Mouse (Mus musculus): Measurements from ENCODE around the gene Slc26a5. TPM values are rescaled to one million over a fixed set of nuclear protein-coding genes. Genes with fewer than 3 reads are reported as not detected.
A peak's percentile ranks its signal among the peaks of the same experiment; 100 is the strongest.

Gene Slc26a5
- polyA plus RNA-seq (2016; fragmentation: Nextera tagmentation; extraction: Ambion mirVana), result 0.05 TPM in 1 of 2 replicates, not detected in the other

DNA sequence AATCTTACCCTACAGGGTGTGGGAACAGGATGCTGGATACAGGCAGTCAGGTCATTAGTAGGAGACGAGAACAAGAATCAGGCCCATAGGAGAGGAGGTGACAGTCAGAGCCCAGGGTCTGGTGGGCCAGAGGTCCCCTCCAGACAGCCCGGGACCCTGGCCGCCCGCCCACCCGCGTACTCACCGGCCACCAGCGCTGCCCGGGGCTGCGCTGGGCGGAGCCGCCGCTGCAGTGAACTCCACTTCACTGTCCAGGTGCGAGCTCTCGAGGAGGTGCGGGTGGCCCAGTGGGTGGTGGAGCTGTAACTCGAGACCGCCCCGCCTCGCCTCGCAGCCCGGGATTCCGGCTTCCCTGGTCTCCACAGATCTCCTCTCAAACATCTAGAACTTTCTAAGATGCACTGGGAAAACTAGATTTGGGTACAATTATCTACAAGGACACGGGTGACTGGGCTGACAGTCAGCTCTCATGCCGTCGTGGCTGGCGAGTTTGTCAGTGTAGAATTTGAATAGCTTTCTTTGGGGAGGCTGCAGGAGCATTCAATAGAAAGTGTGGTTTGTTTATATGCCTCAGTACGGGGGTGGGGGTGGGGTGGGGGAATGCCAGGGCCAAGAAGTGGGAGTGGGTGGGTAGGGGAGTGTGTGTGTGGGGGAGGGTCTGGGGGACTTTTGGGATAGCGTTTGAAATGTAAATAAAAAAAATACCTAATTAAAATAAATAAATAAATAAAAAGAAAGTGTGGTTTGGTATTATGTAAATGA, at the start of gene Slc26a5:
TSS of gene Slc26a5 (minus strand) at position 259 of the 762 bp plus-strand sequence.
- WGBS, result 1% methylated on average over 29 of the region's 29 CpGs
- peak within 1 kb of the TSS; percentile 45 for H3K4me3 ChIP-seq
- peak; percentile 69 for DNase-seq (ENCODE audit: low spot score)
- no peak within 1 kb of the TSS; the same call in 1 of the 2 replicates for H3K27ac ChIP-seq
- H3K36me3 ChIP-seq, result no peaks in the 10 kb centered on the region
- no peaks in the 10 kb centered on the region for H3K9me3 ChIP-seq (replicated peaks)
- H3K4me1 ChIP-seq, result peaks cover 17% of the 10 kb centered on the region
- peaks cover 12% of the 10 kb centered on the region for H3K27me3 ChIP-seq (ENCODE audit: low read depth, poor library complexity, severe bottlenecking)

DNA sequence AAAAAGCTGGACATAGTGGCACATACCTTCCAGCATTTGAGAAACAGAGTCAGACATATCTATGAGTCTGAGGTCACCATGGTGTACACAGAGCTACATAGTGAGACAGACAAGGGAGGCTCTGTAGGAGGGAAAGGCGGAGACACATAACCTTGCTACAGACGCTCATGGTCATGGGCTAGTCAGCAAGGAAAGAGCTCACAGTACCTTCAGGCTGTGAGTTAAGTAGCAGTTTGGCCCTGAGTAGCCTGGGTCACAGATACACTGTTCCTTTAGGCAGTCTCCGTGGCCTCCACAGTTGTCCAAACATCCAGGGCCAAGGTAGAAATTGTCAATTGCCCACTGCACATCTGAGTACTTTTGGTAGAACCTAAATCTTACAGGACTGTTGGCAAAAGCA, 49.4 kb upstream of the Slc26a5 start:
- peak; percentile 24 for DNase-seq (ENCODE audit: low spot score)

DNA sequence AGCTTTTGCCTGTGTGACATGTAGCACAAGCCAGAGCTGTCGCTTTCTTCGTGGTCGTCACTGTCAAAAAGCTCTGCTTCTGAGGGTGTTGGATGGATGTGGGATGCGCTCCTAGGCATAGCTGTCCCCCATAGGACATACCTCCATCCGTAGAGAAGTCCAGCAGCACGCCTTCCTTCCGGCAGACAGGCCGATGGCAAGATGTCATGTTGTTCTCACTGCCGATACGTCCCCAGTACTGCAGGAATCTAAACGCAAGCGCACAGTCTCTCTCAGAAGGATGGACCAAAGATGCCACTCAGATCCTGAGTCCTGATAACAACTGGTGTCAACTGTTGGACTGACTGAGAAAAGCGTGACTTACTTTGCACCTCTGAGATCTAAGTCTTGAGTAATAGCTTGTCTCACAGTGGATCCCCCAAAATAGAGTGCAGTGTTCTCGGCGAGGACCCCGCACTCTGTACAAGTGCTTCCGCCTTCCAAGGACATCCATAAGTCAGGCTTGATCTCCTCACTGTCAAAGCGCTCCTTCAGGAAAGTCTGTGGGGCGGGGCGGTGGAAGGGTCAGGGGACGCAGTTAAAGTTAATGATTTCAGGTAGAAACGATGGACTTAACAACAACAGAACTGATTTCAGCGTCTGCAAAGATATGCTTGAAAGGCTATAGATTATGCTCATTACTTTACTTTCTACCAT, 47.6 kb upstream of the Slc26a5 start:
- DNase-seq (ENCODE audit: low spot score), result no peak
- no peak overlapping the region for H3K4me3 ChIP-seq
- no peaks in the 10 kb centered on the region for H3K9me3 ChIP-seq (replicated peaks)
- H3K4me1 ChIP-seq, result peaks cover 8% of the 10 kb centered on the region; the same call in 1 of the 2 replicates
- H3K36me3 ChIP-seq, result no peaks in the 10 kb centered on the region
- WGBS, result 84% methylated on average over 23 of the region's 23 CpGs
- H3K27me3 ChIP-seq (ENCODE audit: low read depth, poor library complexity, severe bottlenecking), result no peaks in the 10 kb centered on the region
- H3K27ac ChIP-seq, result no peak overlapping the region

More for the DNA sequence above, 49.4 kb upstream of the Slc26a5 start:
- Histone ChIP-seq H3K9me3 (replicated peaks) (no peaks in the 10 kb centered on the region), H3K4me1 (peaks cover 8% of the 10 kb centered on the region; the same call in 1 of the 2 replicates), H3K4me3 (no peak overlapping the region), H3K27ac (no peak overlapping the region), H3K36me3 (no peaks in the 10 kb centered on the region), H3K27me3 (ENCODE audit: low read depth, poor library complexity, severe bottlenecking) (no peaks in the 10 kb centered on the region)
- 77% methylated on average over 3 of the region's 3 CpGs for whole genome bisulfite sequencing

DNA sequence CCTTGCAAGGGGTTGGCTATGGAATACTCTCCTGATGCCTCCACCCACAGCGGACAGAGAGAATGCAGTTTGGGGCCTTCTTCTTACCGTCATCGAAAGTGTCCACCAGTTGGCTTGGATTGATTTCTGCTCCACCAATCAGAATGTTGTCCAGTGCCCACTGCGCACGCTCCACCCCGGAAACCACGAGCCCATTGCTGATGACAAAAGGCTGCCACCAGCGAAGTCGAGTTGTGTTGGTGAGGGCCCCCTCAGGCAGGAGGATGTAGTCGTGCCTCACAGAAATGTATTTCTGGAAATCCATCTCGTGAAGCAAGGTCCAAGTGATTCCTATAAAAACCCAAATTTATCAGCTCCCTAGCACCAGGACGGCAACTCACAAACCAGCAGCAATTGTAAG, 45.3 kb upstream of the Slc26a5 start:
- 95% methylated on average over 12 of the region's 12 CpGs for WGBS
- peaks cover 8% of the 10 kb centered on the region; the same call in 1 of the 2 replicates for H3K4me1 ChIP-seq
- no peak overlapping the region for H3K27ac ChIP-seq
- no peaks in the 10 kb centered on the region for H3K27me3 ChIP-seq (ENCODE audit: low read depth, poor library complexity, severe bottlenecking)
- H3K36me3 ChIP-seq, result no peaks in the 10 kb centered on the region
- DNase-seq (ENCODE audit: low spot score), result no peak
- H3K4me3 ChIP-seq, result no peak overlapping the region
- H3K9me3 ChIP-seq (replicated peaks), result no peaks in the 10 kb centered on the region

DNA sequence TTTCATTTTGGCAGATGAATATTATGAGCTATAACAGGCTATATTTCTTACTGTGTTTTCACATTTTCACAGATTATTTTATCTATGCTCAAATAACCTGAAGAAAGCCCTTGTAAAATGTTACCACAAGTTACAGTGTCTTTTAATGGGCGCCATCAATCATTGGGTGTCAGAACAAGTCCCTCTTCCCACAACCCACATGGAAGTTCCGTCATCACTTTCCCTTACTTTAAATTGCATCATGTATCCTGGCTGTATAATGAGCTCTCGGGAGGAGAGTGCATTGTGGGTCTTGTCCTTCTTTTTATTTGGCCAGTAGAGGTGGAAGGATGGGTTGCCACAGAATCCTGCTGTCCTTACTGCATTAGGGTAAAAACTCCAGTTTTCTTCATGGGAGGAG, 44.3 kb upstream of the Slc26a5 start:
- WGBS, result 83% methylated on average over 3 of the region's 3 CpGs
- no peaks in the 10 kb centered on the region for H3K27me3 ChIP-seq (ENCODE audit: low read depth, poor library complexity, severe bottlenecking)
- H3K27ac ChIP-seq, result no peak overlapping the region
- peaks cover 6% of the 10 kb centered on the region; the same call in 1 of the 2 replicates for H3K4me1 ChIP-seq
- no peaks in the 10 kb centered on the region for H3K9me3 ChIP-seq (replicated peaks)
- no peak for DNase-seq (ENCODE audit: low spot score)
- H3K36me3 ChIP-seq, result no peaks in the 10 kb centered on the region
- no peak overlapping the region for H3K4me3 ChIP-seq

DNA sequence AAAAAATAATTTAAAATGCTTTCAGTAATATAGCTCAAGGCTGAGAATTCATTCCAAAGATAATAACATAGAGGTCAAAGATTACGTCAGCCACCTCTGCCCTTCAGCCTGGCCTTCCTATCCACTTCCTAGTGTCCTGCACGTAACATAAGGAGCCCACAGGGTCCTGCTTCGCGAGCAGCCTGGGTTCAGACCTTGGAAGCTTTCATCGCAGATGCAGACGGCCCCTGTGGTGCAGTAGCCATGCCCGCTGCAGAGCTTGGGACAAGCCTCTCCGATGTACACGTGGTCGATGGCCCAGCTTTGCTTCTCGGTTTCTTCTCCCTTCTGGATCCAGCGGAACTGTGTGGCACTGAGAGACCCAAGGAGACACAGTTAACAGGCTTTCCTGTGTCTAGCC, 36.0 kb upstream of the Slc26a5 start:
- Histone ChIP-seq H3K27ac (no peak overlapping the region), H3K4me3 (no peak overlapping the region), H3K36me3 (no peaks in the 10 kb centered on the region), H3K27me3 (ENCODE audit: low read depth, poor library complexity, severe bottlenecking) (no peaks in the 10 kb centered on the region), H3K9me3 (replicated peaks) (no peaks in the 10 kb centered on the region), H3K4me1 (0 out of 2 replicates have a peak, but pooled peaks cover 3% of the 10 kb centered on the region)
- DNase-seq (ENCODE audit: low spot score), result no peak
- 74% methylated on average over 12 of the region's 12 CpGs for WGBS

DNA sequence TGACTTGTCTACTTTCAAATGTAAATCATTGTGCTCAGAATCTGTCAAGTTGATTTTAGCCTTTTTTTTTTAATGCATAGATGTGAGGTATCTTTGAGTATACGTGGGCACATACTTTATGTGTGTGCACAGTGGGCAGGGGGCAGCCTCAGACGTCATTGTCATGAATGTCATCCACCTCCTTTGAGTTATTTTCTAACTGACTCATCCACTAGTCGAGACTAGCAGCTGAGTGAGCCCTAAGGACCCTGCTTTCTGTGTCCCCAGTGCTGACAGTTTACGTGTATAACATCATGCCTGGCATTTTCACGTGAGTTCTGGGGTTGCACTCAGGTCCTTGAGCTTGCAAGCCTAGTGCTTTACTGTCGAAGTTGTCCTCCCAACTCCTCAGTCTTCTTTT, 35.5 kb upstream of the Slc26a5 start:
- Histone ChIP-seq H3K36me3 (no peaks in the 10 kb centered on the region), H3K4me3 (no peak overlapping the region), H3K4me1 (0 out of 2 replicates have a peak, but pooled peaks cover 3% of the 10 kb centered on the region), H3K27ac (no peak overlapping the region), H3K9me3 (replicated peaks) (no peaks in the 10 kb centered on the region), H3K27me3 (ENCODE audit: low read depth, poor library complexity, severe bottlenecking) (no peaks in the 10 kb centered on the region)
- no peak for DNase-seq (ENCODE audit: low spot score)
- 81% methylated on average over 6 of the region's 6 CpGs for WGBS

DNA sequence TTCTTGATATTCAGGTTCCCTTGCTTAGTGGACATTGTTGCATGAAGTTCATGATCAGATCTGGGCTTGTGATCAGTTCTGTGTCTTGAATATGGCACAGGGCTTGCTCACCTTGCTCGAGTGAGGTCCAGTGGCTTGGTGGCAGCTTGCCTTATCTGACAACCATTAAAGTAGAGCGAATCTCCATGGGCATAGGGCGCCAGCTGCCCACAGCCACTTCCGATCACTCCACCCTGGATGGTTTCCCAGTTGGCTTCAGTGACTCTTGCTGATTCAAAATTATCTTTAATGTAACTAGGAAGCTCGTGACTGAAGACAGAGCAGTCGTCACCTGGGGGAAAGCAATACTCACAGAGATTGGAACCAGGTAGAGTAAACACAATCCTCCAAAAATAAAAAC, 33.5 kb upstream of the Slc26a5 start:
- DNase-seq (ENCODE audit: low spot score), result no peak
- no peaks in the 10 kb centered on the region for H3K9me3 ChIP-seq (replicated peaks)
- 90% methylated on average over 6 of the region's 6 CpGs for WGBS
- H3K4me3 ChIP-seq, result no peak overlapping the region
- H3K4me1 ChIP-seq, result 0 out of 2 replicates have a peak, but pooled peaks cover 3% of the 10 kb centered on the region
- no peaks in the 10 kb centered on the region for H3K27me3 ChIP-seq (ENCODE audit: low read depth, poor library complexity, severe bottlenecking)
- H3K27ac ChIP-seq, result no peak overlapping the region
- no peaks in the 10 kb centered on the region for H3K36me3 ChIP-seq

DNA sequence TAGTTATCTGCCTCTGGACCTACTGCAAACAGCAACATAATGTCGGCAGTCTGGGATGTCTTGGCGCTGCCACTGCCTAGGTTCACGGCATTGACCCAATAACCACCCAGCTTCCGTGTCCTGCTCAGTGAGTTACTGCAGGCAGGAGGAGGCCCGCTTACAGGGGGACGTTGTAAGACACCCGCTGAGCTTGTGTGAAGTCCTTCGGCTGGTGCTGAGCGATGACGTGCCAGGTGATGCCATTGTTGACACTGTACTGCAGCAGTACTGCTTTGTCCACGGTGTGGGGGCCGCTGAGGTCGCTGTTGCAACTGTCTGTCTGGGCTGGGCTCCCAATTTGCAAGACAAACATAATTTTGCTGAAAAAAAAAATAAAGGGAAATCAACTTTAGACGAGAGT, 31.2 kb upstream of the Slc26a5 start:
- Histone ChIP-seq H3K4me1 (0 out of 2 replicates have a peak, but pooled peaks cover 3% of the 10 kb centered on the region), H3K36me3 (no peaks in the 10 kb centered on the region), H3K27me3 (ENCODE audit: low read depth, poor library complexity, severe bottlenecking) (no peaks in the 10 kb centered on the region), H3K4me3 (no peak overlapping the region), H3K27ac (no peak overlapping the region), H3K9me3 (replicated peaks) (no peaks in the 10 kb centered on the region)
- no peak for DNase-seq (ENCODE audit: low spot score)
- WGBS, result 81% methylated on average over 14 of the region's 14 CpGs

DNA sequence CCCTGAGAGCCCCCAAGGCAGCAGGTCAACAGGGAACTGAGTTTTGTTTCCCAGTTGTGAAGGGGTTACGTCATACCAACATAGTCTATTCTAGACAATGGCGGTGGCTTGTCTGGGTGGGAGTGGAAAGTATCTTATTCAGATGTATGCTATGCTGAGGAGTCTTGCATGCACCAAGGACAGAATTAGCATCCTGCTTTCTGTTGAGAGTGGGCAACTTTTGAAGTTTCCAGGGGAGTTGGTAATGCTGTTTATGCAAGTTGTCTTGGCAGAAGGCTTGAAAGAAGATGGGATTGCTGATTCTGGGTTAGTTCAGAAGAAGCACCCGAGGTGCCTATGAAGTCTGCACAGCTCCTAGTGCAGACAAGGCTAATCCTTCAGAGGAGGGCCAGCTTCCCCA, 28.8 kb upstream of the Slc26a5 start:
- no peaks in the 10 kb centered on the region for H3K27me3 ChIP-seq (ENCODE audit: low read depth, poor library complexity, severe bottlenecking)
- no peak overlapping the region for H3K27ac ChIP-seq
- DNase-seq (ENCODE audit: low spot score), result no peak
- no peaks in the 10 kb centered on the region for H3K9me3 ChIP-seq (replicated peaks)
- no peak overlapping the region for H3K4me3 ChIP-seq
- 90% methylated on average over 3 of the region's 3 CpGs for WGBS
- H3K36me3 ChIP-seq, result no peaks in the 10 kb centered on the region
- no peaks in the 10 kb centered on the region for H3K4me1 ChIP-seq

DNA sequence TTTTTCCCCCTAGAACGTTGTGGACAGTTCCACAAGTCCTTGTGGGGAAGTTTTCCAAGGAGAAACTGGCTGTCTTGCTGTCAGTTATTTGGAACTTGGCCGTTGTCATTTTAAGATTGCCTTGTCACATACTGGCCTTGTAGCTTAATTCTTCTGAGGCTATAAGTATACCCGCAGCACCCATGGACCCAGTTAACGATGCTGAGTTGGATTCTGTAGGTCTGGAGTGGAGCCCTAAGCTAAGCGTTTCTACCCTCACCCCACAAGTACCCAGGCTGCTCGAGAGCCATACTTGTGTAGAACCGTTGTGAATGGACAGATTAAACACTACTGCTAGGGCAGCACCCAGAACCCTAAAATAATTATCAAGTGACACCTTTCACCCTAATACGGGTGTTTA, 1.3 kb upstream of the Slc26a5 start:
- Histone ChIP-seq H3K4me3 (no peak overlapping the region), H3K36me3 (no peaks in the 10 kb centered on the region), H3K27ac (no peak overlapping the region), H3K9me3 (replicated peaks) (no peaks in the 10 kb centered on the region), H3K27me3 (ENCODE audit: low read depth, poor library complexity, severe bottlenecking) (peaks cover 12% of the 10 kb centered on the region), H3K4me1 (peaks cover 17% of the 10 kb centered on the region)
- DNase-seq (ENCODE audit: low spot score), result no peak
- WGBS, result 60% methylated on average over 8 of the region's 8 CpGs

DNA sequence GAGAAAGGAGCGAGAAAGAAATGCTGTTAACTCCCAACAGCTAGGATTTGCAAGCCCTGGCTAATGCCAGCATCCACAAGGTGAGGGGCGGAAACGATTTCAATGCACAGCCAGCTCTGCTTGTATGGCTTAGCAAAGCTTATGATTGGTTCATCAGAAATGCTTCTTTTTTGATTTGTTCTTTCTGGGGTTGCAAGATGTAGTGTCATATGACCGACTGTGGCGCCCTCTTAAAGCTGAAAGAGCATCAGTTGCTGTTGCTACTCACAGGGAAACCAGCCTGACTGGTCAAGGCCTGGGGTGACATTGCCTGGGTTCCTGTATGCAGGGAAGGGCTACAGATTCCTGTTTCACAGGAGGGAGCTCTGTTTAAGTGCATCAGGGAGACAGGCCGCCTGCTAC, 908 bp upstream of the Slc26a5 start:
- Histone ChIP-seq H3K36me3 (no peaks in the 10 kb centered on the region), H3K4me1 (peaks cover 17% of the 10 kb centered on the region), H3K27ac (no peak overlapping the region), H3K4me3 (peak overlapping the region; percentile 45), H3K9me3 (replicated peaks) (no peaks in the 10 kb centered on the region), H3K27me3 (ENCODE audit: low read depth, poor library complexity, severe bottlenecking) (peaks cover 12% of the 10 kb centered on the region)
- DNase-seq (ENCODE audit: low spot score), result peak; percentile 49
- WGBS, result 17% methylated on average over 6 of the region's 6 CpGs

DNA sequence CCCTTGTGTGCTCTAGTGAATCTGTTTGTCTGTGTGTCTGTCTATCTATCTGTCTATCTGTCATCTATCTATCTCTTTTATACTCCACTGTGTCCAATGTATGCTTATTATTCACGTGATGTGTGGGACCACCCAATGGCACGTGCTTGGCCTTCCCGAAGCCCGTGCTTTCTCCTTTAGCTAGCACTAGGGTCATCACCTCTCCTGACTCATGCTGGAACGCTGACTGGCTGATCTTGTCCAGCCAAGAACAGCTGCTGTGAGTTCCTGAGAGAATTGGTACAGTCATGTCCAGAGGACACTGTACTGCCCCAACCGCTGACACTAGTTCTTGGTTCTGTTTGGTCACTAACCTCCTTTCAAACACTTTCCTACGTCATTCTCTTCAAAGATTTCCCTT, 6.8 kb downstream of the Slc26a5 start:
- H3K36me3 ChIP-seq, result no peaks in the 10 kb centered on the region
- WGBS, result 88% methylated on average over 7 of the region's 7 CpGs
- no peak overlapping the region for H3K27ac ChIP-seq
- H3K4me3 ChIP-seq, result no peak overlapping the region
- no peaks in the 10 kb centered on the region for H3K9me3 ChIP-seq (replicated peaks)
- H3K27me3 ChIP-seq (ENCODE audit: low read depth, poor library complexity, severe bottlenecking), result no peaks in the 10 kb centered on the region
- H3K4me1 ChIP-seq, result no peaks in the 10 kb centered on the region
- DNase-seq (ENCODE audit: low spot score), result no peak
